In the genomic region with DNA sequence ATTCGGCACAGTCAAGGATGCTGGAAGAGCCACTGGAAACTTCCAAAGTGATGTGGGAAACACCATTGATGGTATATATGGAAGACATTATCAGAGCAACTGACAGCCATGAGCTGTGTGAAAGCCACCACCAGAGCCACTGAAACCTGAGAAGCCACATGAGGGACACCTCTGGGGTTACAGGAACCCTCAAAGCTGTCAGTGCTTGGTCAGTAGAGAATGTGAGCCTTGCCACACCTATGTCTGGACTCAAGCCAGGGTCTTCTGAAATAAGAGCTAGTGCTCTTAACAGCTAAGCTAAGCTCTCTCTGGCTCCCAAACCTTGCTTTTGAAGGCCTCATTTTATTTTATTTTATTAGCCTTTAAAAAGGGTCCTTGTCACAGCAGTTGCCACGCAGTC, we compare ENCODE assay signal across 15 mouse cellular contexts.
DNase-seq lines count a peak whose midpoint lies in the region; ATAC-seq lines count a peak whose summit lies in the region.
"Had no signal": no experiment of that assay in that cellular context is flagged by ENCODE, and none has a peak within 500 bp of the region (broad histone marks: within the 10 kb centered on the region; RNA-seq: fewer than 3 reads in every experiment).

No protein-coding gene starts in this region.

- peak overlapping the region; percentile 56; the same call in 1 of the 2 replicates for H3K4me2 ChIP-seq in neural tube, embryonic 12.5 days (replicated peaks)
- H3K4me2 ChIP-seq in hindbrain, embryonic 11.5 days (replicated peaks; ENCODE audit: low read depth, low read length) = peak overlapping the region; percentile 41; the same call in 1 of the 2 replicates
- no peak overlapping the region for H3K4me2 ChIP-seq in neural tube, embryonic 15.5 days

- H3K4me3 ChIP-seq in neural tube, embryonic 12.5 days = no peak overlapping the region
- no peak overlapping the region for H3K4me3 ChIP-seq in hindbrain, embryonic 11.5 days (ENCODE audit: low read depth, low read length)
- peak overlapping the region; percentile 50 for H3K4me3 ChIP-seq in midbrain, embryonic 10.5 days
- H3K4me3 ChIP-seq in neural tube, embryonic 15.5 days (replicated peaks) = no peak overlapping the region

- WGBS in neural tube, embryonic 12.5 days = 80% methylated on average over 2 of the region's 2 CpGs
- 78% methylated on average over 2 of the region's 2 CpGs for WGBS in hindbrain, embryonic 11.5 days
- 74% methylated on average over 2 of the region's 2 CpGs for WGBS in midbrain, embryonic 10.5 days
- WGBS in neural tube, embryonic 15.5 days = 79% methylated on average over 2 of the region's 2 CpGs

- ATAC-seq in neural tube, embryonic 12.5 days (ENCODE audit: low FRiP score, low read depth) = peak; percentile 6; the same call in 1 of the 2 replicates
- ATAC-seq in hindbrain, embryonic 11.5 days (ENCODE audit: low FRiP score) = no peak
- ATAC-seq in neural tube, embryonic 15.5 days (ENCODE audit: low FRiP score) = no peak
- ATAC-seq: intestine, embryonic 16.5 days had no signal

- H3K4me1 ChIP-seq in neural tube, embryonic 12.5 days = peaks cover 38% of the 10 kb centered on the region
- H3K4me1 ChIP-seq in hindbrain, embryonic 11.5 days (replicated peaks; ENCODE audit: control insufficient read depth, insufficient read depth, low read length) = peaks cover 28% of the 10 kb centered on the region
- peaks cover 100% of the 10 kb centered on the region for H3K4me1 ChIP-seq in midbrain, embryonic 10.5 days
- peaks cover 36% of the 10 kb centered on the region for H3K4me1 ChIP-seq in neural tube, embryonic 15.5 days

- no peaks in the 10 kb centered on the region for H3K9me3 ChIP-seq in neural tube, embryonic 12.5 days
- H3K9me3 ChIP-seq in hindbrain, embryonic 11.5 days (ENCODE audit: control insufficient read depth, low read length) = no peaks in the 10 kb centered on the region
- no peaks in the 10 kb centered on the region for H3K9me3 ChIP-seq in midbrain, embryonic 10.5 days (replicated peaks)
- H3K9me3 ChIP-seq in neural tube, embryonic 15.5 days (replicated peaks) = no peaks in the 10 kb centered on the region

- no peak overlapping the region for H3K9ac ChIP-seq in neural tube, embryonic 12.5 days
- no peak overlapping the region for H3K9ac ChIP-seq in hindbrain, embryonic 11.5 days (ENCODE audit: low read depth, low read length)
- H3K9ac ChIP-seq in neural tube, embryonic 15.5 days (replicated peaks) = no peak overlapping the region

- no peaks in the 10 kb centered on the region for H3K27me3 ChIP-seq in neural tube, embryonic 12.5 days (replicated peaks)
- H3K27me3 ChIP-seq in hindbrain, embryonic 11.5 days (ENCODE audit: control insufficient read depth, insufficient read depth, low read length) = no peaks in the 10 kb centered on the region
- no peaks in the 10 kb centered on the region for H3K27me3 ChIP-seq in midbrain, embryonic 10.5 days (ENCODE audit: low read depth, poor library complexity, severe bottlenecking)
- H3K27me3 ChIP-seq in neural tube, embryonic 15.5 days (replicated peaks) = no peaks in the 10 kb centered on the region

- H3K27ac ChIP-seq in neural tube, embryonic 12.5 days = no peak overlapping the region
- peak overlapping the region; percentile 94; the same call in 1 of the 2 replicates for H3K27ac ChIP-seq in hindbrain, embryonic 11.5 days (ENCODE audit: low read depth, low read length)
- peak overlapping the region; percentile 96 for H3K27ac ChIP-seq in midbrain, embryonic 10.5 days (replicated peaks)
- peak overlapping the region; percentile 76 for H3K27ac ChIP-seq in neural tube, embryonic 15.5 days (replicated peaks)

- no peaks in the 10 kb centered on the region for H3K36me3 ChIP-seq in neural tube, embryonic 12.5 days
- H3K36me3 ChIP-seq in hindbrain, embryonic 11.5 days (ENCODE audit: control insufficient read depth, insufficient read depth, low read length) = no peaks in the 10 kb centered on the region
- no peaks in the 10 kb centered on the region for H3K36me3 ChIP-seq in midbrain, embryonic 10.5 days
- H3K36me3 ChIP-seq in neural tube, embryonic 15.5 days = no peaks in the 10 kb centered on the region

- DNase-seq in neural tube, embryonic 10.5 days (ENCODE audit: extremely low spot score, low spot score) = no peak
- DNase-seq in hindbrain, embryonic 11.5 days (ENCODE audit: low spot score) = no peak
- no peak for DNase-seq in midbrain, embryonic 10.5 days (ENCODE audit: low spot score)
- no peak for DNase-seq in gastrocnemius, adult 18-20 months (ENCODE audit: low spot score)
- no peak for DNase-seq in urinary bladder, adult 2 months (ENCODE audit: low spot score)
- no peak for DNase-seq in cerebellum, adult 9-10 months
- DNase-seq: B cell, adult 2 months; cerebellum, adult 11-12 months; heart, adult 18-20 months; kidney, postnatal 14 days; lung, postnatal 14 days; thymus, adult 2 months had no signal
